18 mouse cellular contexts compared by ENCODE assay signal in genomic region chr7:109873170-109873569, GRCm38 (mm10). TPM values are rescaled to one million over a fixed set of nuclear protein-coding genes. Genes with fewer than 3 reads are reported as not detected.
"Had no signal": no experiment of that assay in that cellular context is flagged by ENCODE, and none has a peak within 500 bp of the region (broad histone marks: within the 10 kb centered on the region; RNA-seq: fewer than 3 reads in every experiment).

No protein-coding gene starts in this region.

- ATAC-seq: liver, postnatal 0 days; midbrain, embryonic 13.5 days; midbrain, embryonic 15.5 days had no signal

- H3K9ac ChIP-seq: liver, postnatal 0 days; midbrain, embryonic 13.5 days; midbrain, embryonic 15.5 days; neural tube, embryonic 12.5 days; stomach, embryonic 15.5 days had no signal

- H3K4me2 ChIP-seq: midbrain, embryonic 11.5 days; midbrain, embryonic 13.5 days; midbrain, embryonic 15.5 days; neural tube, embryonic 12.5 days; stomach, embryonic 15.5 days had no signal

- H3K36me3 ChIP-seq: midbrain, embryonic 13.5 days; midbrain, embryonic 15.5 days; neural tube, embryonic 12.5 days; stomach, embryonic 15.5 days had no signal

- H3K4me1 ChIP-seq: midbrain, embryonic 15.5 days; neural tube, embryonic 12.5 days; stomach, embryonic 15.5 days had no signal

- H3K27me3 ChIP-seq: midbrain, embryonic 15.5 days; neural tube, embryonic 12.5 days; stomach, embryonic 15.5 days had no signal

- H3K9me3 ChIP-seq: midbrain, embryonic 13.5 days; midbrain, embryonic 15.5 days; neural tube, embryonic 12.5 days; stomach, embryonic 15.5 days had no signal

- H3K4me3 ChIP-seq: megakaryocyte, embryonic 14.5 days; midbrain, embryonic 13.5 days; midbrain, embryonic 15.5 days; neural tube, embryonic 12.5 days; stomach, embryonic 15.5 days had no signal

- DNase-seq: liver, postnatal 0 days; lung, adult 2 months; lung, postnatal 10 days; right cerebral cortex, postnatal 14 days; thymus, adult 2 months; thymus, postnatal 25 days; thymus, postnatal 4 days had no signal

- H3K27ac ChIP-seq: macrophage; midbrain, embryonic 13.5 days; midbrain, embryonic 15.5 days; neural tube, embryonic 12.5 days; stomach, embryonic 15.5 days; stomach, postnatal 0 days had no signal

RNA-seq across cellular contexts. Expression of gene Scube2, which starts 7.7 kb away (rescaled TPM):
- total RNA-seq: megakaryocyte progenitor cell, adult 5-6 weeks; monocyte, adult 5-6 weeks; neutrophil, adult 5-6 weeks had no signal
- polyA plus RNA-seq: macrophage had no signal
